Mouse (Mus musculus): ENCODE results near the gene Golim4. TPM values are rescaled to one million over a fixed set of nuclear protein-coding genes. Genes with fewer than 3 reads are reported as not detected.

The Golim4 gene
- polyA plus RNA-seq, 1 experiment, result 2.9 TPM

- Histone ChIP-seq H3K4me1 (ENCODE audit: control insufficient read depth) (no peaks in the 10 kb centered on the region), H3K27me3 (ENCODE audit: control insufficient read depth) (no peaks in the 10 kb centered on the region), H3K4me3 (replicated peaks) (no peak overlapping the region), H3K36me3 (ENCODE audit: control insufficient read depth) (peaks cover 82% of the 10 kb centered on the region), H3K9me3 (ENCODE audit: control insufficient read depth, low read length) (no peaks in the 10 kb centered on the region)
- no peak for TF ChIP-seq TAL1 (IDR thresholded peaks at IDR 0.05; ENCODE audit: low read length)
- no peak for TF ChIP-seq GATA1 (IDR thresholded peaks at IDR 0.05; ENCODE audit: low read length)
These were observed 61.7 kb downstream of the Golim4 start for GRCm38 (mm10) chr3:75895075-75895474.

DNA sequence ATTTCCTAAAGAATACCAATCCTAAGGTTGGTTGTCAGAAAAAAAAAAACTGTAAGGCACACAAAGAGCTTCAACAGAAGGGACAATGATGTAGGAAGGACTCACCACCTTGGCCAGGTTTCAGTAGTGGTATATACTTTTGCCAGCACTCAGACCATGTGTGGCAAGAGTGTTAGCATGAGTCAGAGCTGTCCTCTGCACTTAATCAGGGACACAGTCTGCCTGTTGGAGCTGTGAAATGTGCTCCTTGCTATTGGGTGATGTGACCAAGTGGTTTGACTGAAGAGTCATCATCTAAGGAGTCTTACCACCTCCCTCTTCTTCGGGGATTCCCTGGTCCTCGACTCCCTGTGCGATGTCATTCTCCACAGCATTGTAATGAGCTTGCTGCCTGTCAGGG is 65.2 kb downstream of the Golim4 start:
- Histone ChIP-seq H3K36me3 (ENCODE audit: control insufficient read depth) (peaks cover 84% of the 10 kb centered on the region), H3K27me3 (ENCODE audit: control insufficient read depth) (no peaks in the 10 kb centered on the region), H3K4me1 (ENCODE audit: control insufficient read depth) (no peaks in the 10 kb centered on the region), H3K4me3 (replicated peaks) (no peak overlapping the region), H3K9me3 (ENCODE audit: control insufficient read depth, low read length) (no peaks in the 10 kb centered on the region)
- TF ChIP-seq GATA1 (IDR thresholded peaks at IDR 0.05; ENCODE audit: low read length) (no peak), TAL1 (IDR thresholded peaks at IDR 0.05; ENCODE audit: low read length) (no peak)

DNA sequence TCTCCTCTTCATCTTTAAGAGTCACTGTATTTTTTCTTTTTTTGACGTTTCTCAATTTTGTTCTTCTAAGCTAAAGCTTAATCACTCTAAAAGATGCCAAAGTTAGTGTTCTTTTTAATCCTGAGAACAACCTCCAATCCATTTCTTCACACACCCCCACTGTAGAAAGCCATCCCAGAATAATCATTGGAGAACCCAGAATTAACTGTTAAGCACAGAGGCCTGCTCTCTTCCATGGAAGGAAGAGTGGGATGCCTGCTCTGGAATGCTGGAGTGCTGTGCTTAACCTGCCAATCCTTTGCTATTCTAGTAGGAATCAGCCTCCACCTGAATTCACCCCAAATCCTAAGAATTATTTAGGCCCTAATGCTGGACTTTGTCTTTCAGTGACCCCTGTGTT is 67.4 kb downstream of the Golim4 start:
- TF ChIP-seq TAL1 (IDR thresholded peaks at IDR 0.05; ENCODE audit: low read length) (no peak), GATA1 (IDR thresholded peaks at IDR 0.05; ENCODE audit: low read length) (no peak)
- Histone ChIP-seq H3K9me3 (ENCODE audit: control insufficient read depth, low read length) (no peaks in the 10 kb centered on the region), H3K4me3 (replicated peaks) (no peak overlapping the region), H3K36me3 (ENCODE audit: control insufficient read depth) (peaks cover 86% of the 10 kb centered on the region), H3K4me1 (ENCODE audit: control insufficient read depth) (no peaks in the 10 kb centered on the region), H3K27me3 (ENCODE audit: control insufficient read depth) (no peaks in the 10 kb centered on the region)

DNA sequence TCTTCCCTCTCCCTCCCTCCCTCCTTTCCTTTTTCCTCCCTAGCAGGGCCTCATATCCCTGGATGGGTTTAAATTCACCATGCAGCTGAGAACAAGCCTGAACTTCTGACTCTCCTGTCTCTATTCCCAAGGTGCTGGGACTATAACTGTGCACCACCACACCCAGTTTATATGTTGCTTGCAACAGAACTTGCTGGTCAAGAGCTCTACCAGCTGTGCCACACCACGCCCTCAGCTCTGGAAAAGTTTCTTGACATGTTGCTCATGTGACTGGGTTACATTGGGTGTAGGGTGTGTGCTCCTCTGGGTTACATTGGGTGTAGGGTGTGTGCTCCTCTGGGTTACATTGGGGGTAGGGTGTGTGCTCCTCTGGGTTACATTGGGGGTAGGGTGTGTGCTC is 75.2 kb downstream of the Golim4 start:
- TF ChIP-seq GATA1 (IDR thresholded peaks at IDR 0.05; ENCODE audit: low read length), result no peak
- no peak for TF ChIP-seq TAL1 (IDR thresholded peaks at IDR 0.05; ENCODE audit: low read length)
- no peak overlapping the region for H3K4me3 ChIP-seq (replicated peaks)
- peaks cover 6% of the 10 kb centered on the region for H3K9me3 ChIP-seq (ENCODE audit: control insufficient read depth, low read length)
- H3K36me3 ChIP-seq (ENCODE audit: control insufficient read depth), result peaks cover 76% of the 10 kb centered on the region
- H3K4me1 ChIP-seq (ENCODE audit: control insufficient read depth), result peaks cover 4% of the 10 kb centered on the region
- no peaks in the 10 kb centered on the region for H3K27me3 ChIP-seq (ENCODE audit: control insufficient read depth)

DNA sequence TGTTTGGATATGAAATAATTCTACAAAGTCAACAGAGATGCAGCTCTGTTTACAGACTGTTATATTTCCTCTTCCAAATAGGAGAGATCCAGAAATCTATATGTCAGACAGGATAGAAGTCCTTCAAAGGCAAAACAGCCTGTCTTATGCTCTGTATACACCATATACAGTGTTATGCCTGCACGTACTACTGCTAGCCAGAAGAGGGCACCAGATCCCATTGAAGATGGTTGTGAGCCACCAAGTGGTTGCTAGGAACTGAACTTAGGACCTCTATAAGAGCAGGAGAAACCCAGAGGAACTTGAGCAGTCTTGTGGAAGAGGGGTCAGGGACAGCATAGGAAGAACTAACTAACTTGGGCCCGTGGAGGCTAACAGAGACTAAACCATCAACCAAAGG is 77.5 kb downstream of the Golim4 start:
- Histone ChIP-seq H3K27me3 (ENCODE audit: control insufficient read depth) (no peaks in the 10 kb centered on the region), H3K4me1 (ENCODE audit: control insufficient read depth) (peaks cover 4% of the 10 kb centered on the region), H3K9me3 (ENCODE audit: control insufficient read depth, low read length) (peaks cover 6% of the 10 kb centered on the region), H3K4me3 (replicated peaks) (no peak overlapping the region), H3K36me3 (ENCODE audit: control insufficient read depth) (peaks cover 65% of the 10 kb centered on the region)
- TF ChIP-seq GATA1 (IDR thresholded peaks at IDR 0.05; ENCODE audit: low read length) (no peak), TAL1 (IDR thresholded peaks at IDR 0.05; ENCODE audit: low read length) (no peak)

DNA sequence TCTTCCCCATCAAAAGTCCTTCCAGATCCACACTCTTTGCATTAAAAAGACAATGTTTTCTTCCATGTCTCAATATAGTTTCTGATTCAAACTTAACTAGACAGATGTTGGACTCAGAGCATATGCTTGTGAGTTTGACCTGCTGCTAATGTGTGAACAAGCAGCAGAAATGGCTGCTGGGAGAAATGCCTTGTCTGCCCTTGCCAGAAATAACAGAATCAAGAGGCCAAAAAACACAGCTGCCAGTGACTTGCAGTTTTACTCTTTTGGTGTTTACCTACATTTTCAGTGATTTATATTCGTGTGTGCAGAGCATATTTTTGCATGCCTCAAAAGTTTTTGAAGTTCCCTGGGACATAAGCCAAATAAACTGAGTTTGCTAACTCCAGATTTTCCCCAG is 87.9 kb downstream of the Golim4 start:
- no peaks in the 10 kb centered on the region for H3K9me3 ChIP-seq (ENCODE audit: control insufficient read depth, low read length)
- H3K27me3 ChIP-seq (ENCODE audit: control insufficient read depth), result no peaks in the 10 kb centered on the region
- no peaks in the 10 kb centered on the region for H3K4me1 ChIP-seq (ENCODE audit: control insufficient read depth)
- H3K4me3 ChIP-seq (replicated peaks), result no peak overlapping the region
- H3K36me3 ChIP-seq (ENCODE audit: control insufficient read depth), result peaks cover under 1% of the 10 kb centered on the region; the same call in 1 of the 2 replicates
- TF ChIP-seq GATA1 (IDR thresholded peaks at IDR 0.05; ENCODE audit: low read length) (no peak), TAL1 (IDR thresholded peaks at IDR 0.05; ENCODE audit: low read length) (no peak)

DNA sequence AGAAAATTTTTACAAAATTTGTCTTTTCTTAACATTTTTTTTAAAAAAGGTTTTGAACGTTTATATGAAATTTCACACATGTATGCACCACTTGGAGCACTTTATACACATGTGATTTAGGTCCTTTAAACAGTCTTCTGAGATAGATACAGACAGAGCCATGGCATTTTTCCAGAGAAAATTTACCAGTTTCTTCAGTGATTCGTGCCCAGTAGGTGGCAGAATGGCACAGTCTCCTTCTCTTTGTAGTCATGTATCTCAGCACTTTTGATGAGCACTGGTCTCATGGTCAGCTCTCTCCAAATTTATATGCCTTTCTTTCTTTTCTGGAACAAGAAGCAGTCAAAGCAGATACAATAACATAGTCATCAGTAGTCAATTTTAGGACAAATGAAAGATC is 92.5 kb downstream of the Golim4 start:
- Histone ChIP-seq H3K4me1 (ENCODE audit: control insufficient read depth) (no peaks in the 10 kb centered on the region), H3K4me3 (replicated peaks) (no peak overlapping the region), H3K27me3 (ENCODE audit: control insufficient read depth) (no peaks in the 10 kb centered on the region), H3K9me3 (ENCODE audit: control insufficient read depth, low read length) (no peaks in the 10 kb centered on the region), H3K36me3 (ENCODE audit: control insufficient read depth) (no peaks in the 10 kb centered on the region)
- TF ChIP-seq GATA1 (IDR thresholded peaks at IDR 0.05; ENCODE audit: low read length) (no peak), TAL1 (IDR thresholded peaks at IDR 0.05; ENCODE audit: low read length) (no peak)

- Histone ChIP-seq H3K9me3 (ENCODE audit: control insufficient read depth, low read length) (no peaks in the 10 kb centered on the region), H3K36me3 (ENCODE audit: control insufficient read depth) (no peaks in the 10 kb centered on the region), H3K27me3 (ENCODE audit: control insufficient read depth) (no peaks in the 10 kb centered on the region), H3K4me3 (replicated peaks) (no peak overlapping the region), H3K4me1 (ENCODE audit: control insufficient read depth) (no peaks in the 10 kb centered on the region)
- TF ChIP-seq TAL1 (IDR thresholded peaks at IDR 0.05; ENCODE audit: low read length) (no peak), GATA1 (IDR thresholded peaks at IDR 0.05; ENCODE audit: low read length) (no peak)
These were observed 95.1 kb downstream of the Golim4 start for GRCm38 (mm10) chr3:75861677-75862076.

- TF ChIP-seq TAL1 (IDR thresholded peaks at IDR 0.05; ENCODE audit: low read length) (no peak), GATA1 (IDR thresholded peaks at IDR 0.05; ENCODE audit: low read length) (no peak)
- H3K4me1 ChIP-seq (ENCODE audit: control insufficient read depth), result no peaks in the 10 kb centered on the region
- no peaks in the 10 kb centered on the region for H3K27me3 ChIP-seq (ENCODE audit: control insufficient read depth)
- no peaks in the 10 kb centered on the region for H3K9me3 ChIP-seq (ENCODE audit: control insufficient read depth, low read length)
- H3K36me3 ChIP-seq (ENCODE audit: control insufficient read depth), result no peaks in the 10 kb centered on the region
- H3K4me3 ChIP-seq (replicated peaks), result no peak overlapping the region
These were observed 96.0 kb downstream of the Golim4 start for GRCm38 (mm10) chr3:75860760-75861159.

GRCm38 (mm10) chr3:75835286-75835967 is 121.3 kb downstream of the Golim4 start:
- Histone ChIP-seq H3K4me1 (ENCODE audit: control insufficient read depth) (no peaks in the 10 kb centered on the region), H3K36me3 (ENCODE audit: control insufficient read depth) (no peaks in the 10 kb centered on the region), H3K9me3 (ENCODE audit: control insufficient read depth, low read length) (no peaks in the 10 kb centered on the region), H3K27me3 (ENCODE audit: control insufficient read depth) (no peaks in the 10 kb centered on the region), H3K4me3 (replicated peaks) (no peak overlapping the region)
- no peak for TF ChIP-seq TAL1 (IDR thresholded peaks at IDR 0.05; ENCODE audit: low read length)

Measured in erythroblast, embryonic 14.5 days (primary cell).